Mouse (Mus musculus) forebrain, embryonic 16.5 days (tissue): ENCODE results near the gene Nabp2. TPM values are rescaled to one million over a fixed set of nuclear protein-coding genes. Genes with fewer than 3 reads are reported as not detected.
A peak's percentile ranks its signal among the peaks of the same experiment; 100 is the strongest.

ENCODE experiments used
- ATAC-seq: fragments of 200-750 bp; cut with Nextera tagmentation; 2 replicates; pipeline ENCODE4 v1.8.0; 2017; ENCODE audit warnings: mild to moderate bottlenecking, moderate library complexity
- H3K27ac ChIP-seq: fragments of 300-500 bp; sonication (generic); 2 replicates; pipeline ENCODE4 v1.5.1; 2014; ENCODE audit warnings: low read length, control low read depth
- H3K27me3 ChIP-seq: fragments of 300-500 bp; sonication (generic); replicated peaks from 2 replicates; pipeline ENCODE4 v1.6.1; 2014; ENCODE audit warnings: low read length; ENCODE audit not compliant: control insufficient read depth, insufficient read depth
- H3K36me3 ChIP-seq: fragments of 300-500 bp; sonication (generic); 2 replicates; pipeline ENCODE4 v1.6.1; 2014; ENCODE audit not compliant: control insufficient read depth, insufficient read depth
- H3K4me1 ChIP-seq: fragments of 300-500 bp; sonication (generic); replicated peaks from 2 replicates; pipeline ENCODE4 v1.6.1; 2014; ENCODE audit warnings: low read length; ENCODE audit not compliant: control insufficient read depth, insufficient read depth
- H3K4me2 ChIP-seq: fragments of 300-500 bp; sonication (generic); 2 replicates; pipeline ENCODE4 v1.6.1; 2014; ENCODE audit warnings: mild to moderate bottlenecking, low read length, control low read depth
- H3K4me3 ChIP-seq: fragments of 300-500 bp; sonication (generic); replicated peaks from 2 replicates; pipeline ENCODE4 v1.5.1; 2014; ENCODE audit warnings: mild to moderate bottlenecking, low read length, control low read depth
- H3K9ac ChIP-seq: fragments of 300-500 bp; sonication (generic); replicated peaks from 2 replicates; pipeline ENCODE4 v1.6.1; 2014; ENCODE audit warnings: low read depth, low read length, control low read depth
- H3K9me3 ChIP-seq: fragments of 300-500 bp; sonication (generic); 2 replicates; pipeline ENCODE4 v1.6.1; 2016; ENCODE audit warnings: low read length; ENCODE audit not compliant: control insufficient read depth
- WGBS: fragments of 180-500 bp; shearing (Covaris S2); extraction: QIAGEN DNeasy Blood & Tissue Kit; methylation state at CpG from one replicate; pipeline ENCODE4 v1.1.7; 2014; 5-methylcytosine and 5-hydroxymethylcytosine counted together
- polyA plus RNA-seq: library from polyadenylated mRNA; unstranded; fragments of >200 nt; fragmentation: Nextera tagmentation; extraction: Ambion mirVana; gene quantifications from 2 replicates; pipeline ENCODE4 v1.2.1, GENCODE M21; 2015

Gene Nabp2
- polyA plus RNA-seq = 139 and 147 TPM in 2 replicates

DNA sequence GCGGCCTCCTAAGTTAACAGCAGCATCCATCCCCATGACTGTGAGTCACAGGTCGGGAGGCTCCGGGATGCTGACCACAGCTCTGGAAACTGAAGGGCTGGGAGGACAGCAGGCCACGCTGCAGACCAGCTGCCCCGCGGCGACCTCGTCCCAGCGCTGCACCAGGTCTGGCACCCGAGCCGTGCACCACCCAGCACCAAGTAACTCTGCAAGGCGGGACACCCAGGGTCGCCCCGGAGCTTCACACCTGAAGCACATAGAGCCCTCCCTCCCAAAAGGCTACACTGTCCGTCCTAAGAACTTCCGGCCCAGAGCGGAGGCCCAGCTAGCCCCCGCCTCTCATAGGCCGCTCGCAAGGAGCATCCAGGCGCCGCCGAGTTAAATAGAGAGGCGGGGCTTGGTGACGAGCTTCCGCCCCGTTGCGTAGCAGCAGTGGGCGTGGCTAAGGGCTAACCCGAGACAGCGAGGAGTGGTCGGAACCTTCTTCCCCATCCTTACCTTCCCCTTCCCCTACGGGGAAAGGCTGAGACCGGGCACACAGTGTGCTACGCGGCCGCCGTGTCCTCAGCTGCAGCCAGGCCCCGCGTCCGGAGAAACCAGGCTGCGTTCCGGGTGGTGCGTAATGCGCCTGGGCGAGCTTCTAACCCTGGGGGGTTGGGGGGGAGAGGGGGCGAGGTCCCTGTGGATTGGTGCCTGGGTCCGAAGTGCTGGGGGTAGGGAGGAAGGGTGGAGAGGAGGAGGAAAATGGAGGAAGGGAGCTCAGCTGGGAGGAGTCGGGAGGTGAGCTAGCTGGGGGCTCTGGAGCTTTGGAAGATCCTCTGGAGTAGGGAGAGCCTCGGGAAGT lies at the start of gene Nabp2, which contains the start of gene Rnf41:
TSS of gene Nabp2 (minus strand) at position 282 of the 844 bp plus-strand sequence.
TSS of gene Rnf41 (plus strand) at position 447 of the 844 bp plus-strand sequence.
- Histone ChIP-seq H3K27ac (peak within 1 kb of the TSS; percentile 95), H3K4me3 (peak within 1 kb of the TSS; percentile 77), H3K4me1 (peaks cover 40% of the 10 kb centered on the region), H3K36me3 (peaks cover 12% of the 10 kb centered on the region), H3K4me2 (peak within 1 kb of the TSS; percentile 88), H3K9ac (peak within 1 kb of the TSS; percentile 79), H3K9me3 (no peaks in the 10 kb centered on the region), H3K27me3 (no peaks in the 10 kb centered on the region)
- under 1% methylated on average over 48 of the region's 50 CpGs for WGBS
- peak; percentile 86 for ATAC-seq

DNA sequence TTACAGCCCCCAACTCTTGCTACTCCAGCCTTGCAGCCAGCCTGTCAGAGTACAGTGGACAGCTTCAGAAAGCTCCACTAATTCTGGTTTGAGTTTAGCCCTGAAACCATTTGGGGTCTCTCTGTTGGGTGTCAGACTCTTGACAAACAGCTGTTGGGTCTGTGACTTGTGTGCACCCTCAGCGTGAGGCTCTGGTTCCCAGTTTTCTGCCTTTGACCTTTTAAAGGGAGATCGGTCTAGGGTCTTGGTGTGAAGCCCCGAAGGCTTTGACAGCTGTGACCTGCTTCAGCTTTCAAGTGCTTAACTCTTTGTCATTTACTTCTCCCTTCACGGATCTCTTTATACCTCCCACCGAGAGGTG lies 49.0 kb upstream of the Nabp2 start:
- no peak for ATAC-seq

DNA sequence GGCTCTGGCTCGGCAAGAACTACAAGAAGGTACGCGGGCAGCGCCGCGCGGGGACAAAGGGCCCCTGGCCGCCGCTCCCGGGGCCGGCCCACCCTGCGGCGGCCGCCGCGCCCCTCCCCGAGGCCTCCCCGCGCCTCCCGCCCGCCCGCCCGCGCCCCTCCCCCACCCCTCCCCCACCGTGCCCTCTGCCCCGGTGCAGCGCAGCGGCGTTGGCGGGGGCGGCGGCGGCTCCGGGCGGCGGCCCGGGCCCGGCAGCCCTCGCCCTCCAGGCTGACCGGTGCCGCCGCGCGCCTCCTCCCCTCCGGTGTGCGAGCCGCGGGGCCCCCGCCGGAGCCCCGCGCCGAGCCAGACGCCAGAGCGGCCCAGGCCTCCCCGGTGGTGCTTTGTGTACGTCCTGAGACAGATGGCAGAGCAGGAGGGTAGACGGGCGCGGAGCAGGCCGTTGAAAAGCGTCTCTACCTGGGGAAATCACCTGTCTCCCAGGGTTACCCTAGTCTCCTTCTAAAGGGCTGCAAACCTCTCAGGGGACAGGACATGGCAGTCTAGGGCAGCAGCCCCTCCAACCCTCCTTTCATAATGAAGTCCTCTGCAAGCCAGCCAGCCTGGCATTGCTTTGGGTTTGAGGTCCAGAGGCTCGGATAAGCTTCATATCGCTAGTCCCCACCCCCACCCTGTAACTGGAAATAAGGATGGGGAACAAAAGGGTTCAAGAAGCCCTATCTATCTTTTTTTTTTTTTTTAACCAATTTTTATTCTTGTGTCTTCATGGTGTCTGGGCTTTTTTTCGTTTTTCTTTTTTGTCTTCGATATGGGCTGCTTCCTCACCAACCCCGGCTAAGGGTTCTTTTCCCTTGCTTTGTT lies 48.3 kb upstream of the Nabp2 start:
- Histone ChIP-seq H3K4me3 (peak overlapping the region; percentile 86), H3K27me3 (no peaks in the 10 kb centered on the region), H3K27ac (peak overlapping the region; percentile 95), H3K4me2 (peak overlapping the region; percentile 94), H3K9ac (peak overlapping the region; percentile 95), H3K4me1 (peaks cover 10% of the 10 kb centered on the region), H3K36me3 (peaks cover 18% of the 10 kb centered on the region), H3K9me3 (no peaks in the 10 kb centered on the region)
- under 1% methylated on average over 26 of the region's 67 CpGs for WGBS
- peak; percentile 51 for ATAC-seq

More for the DNA sequence above, 49.0 kb upstream of the Nabp2 start:
- peak overlapping the region; percentile 95 for H3K27ac ChIP-seq
- H3K4me3 ChIP-seq = peak overlapping the region; percentile 86
- no peaks in the 10 kb centered on the region for H3K9me3 ChIP-seq
- no peaks in the 10 kb centered on the region for H3K27me3 ChIP-seq
- H3K36me3 ChIP-seq = peaks cover 22% of the 10 kb centered on the region
- H3K4me2 ChIP-seq = peak overlapping the region; percentile 94
- peak overlapping the region; percentile 95 for H3K9ac ChIP-seq
- WGBS = 0% methylated on average over 5 of the region's 5 CpGs
- H3K4me1 ChIP-seq = peaks cover 10% of the 10 kb centered on the region

DNA sequence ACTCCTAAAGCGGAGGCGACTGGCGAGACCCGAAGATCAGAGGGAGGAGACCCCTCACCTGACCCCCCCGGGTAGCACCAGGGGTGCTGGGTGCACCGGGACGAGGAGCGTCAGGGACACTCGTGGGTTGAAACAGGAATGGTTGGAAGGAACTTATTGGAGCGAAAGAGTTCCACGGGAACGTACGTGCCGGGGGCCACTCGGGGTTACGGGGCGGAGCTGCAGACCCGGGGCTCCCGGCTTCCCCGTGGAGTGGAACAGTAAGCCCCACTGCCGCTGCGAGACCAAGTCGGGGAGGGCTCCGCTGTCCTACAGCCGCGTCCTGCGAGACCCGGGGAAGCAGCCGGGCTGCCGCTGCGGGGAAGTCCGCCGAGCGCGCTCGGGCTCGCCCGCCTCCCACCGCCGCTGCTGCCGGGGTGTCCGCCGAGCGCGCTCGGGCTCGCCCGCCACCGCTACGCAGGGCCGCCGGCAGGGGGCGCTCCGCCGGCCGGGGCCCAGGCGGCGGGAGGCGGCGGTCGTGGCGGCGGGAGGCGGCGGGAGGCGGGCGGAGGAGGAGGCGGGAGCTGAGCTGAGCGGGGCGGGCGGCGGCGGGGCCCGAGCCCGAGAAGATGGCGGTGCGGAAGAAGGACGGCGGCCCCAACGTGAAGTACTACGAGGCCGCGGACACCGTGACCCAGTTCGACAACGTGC lies 47.6 kb upstream of the Nabp2 start, which contains the start of gene Smarcc2:
TSS of gene Smarcc2 (plus strand) at position 530 of the 690 bp plus-strand sequence.
- under 1% methylated on average over 75 of the region's 86 CpGs for WGBS
- ATAC-seq = peak; percentile 76
- peak within 1 kb of the TSS; percentile 95 for H3K9ac ChIP-seq
- H3K4me1 ChIP-seq = peaks cover 10% of the 10 kb centered on the region
- H3K27me3 ChIP-seq = no peaks in the 10 kb centered on the region
- peak within 1 kb of the TSS; percentile 86 for H3K4me3 ChIP-seq
- peak within 1 kb of the TSS; percentile 94 for H3K4me2 ChIP-seq
- no peaks in the 10 kb centered on the region for H3K9me3 ChIP-seq
- H3K36me3 ChIP-seq = peaks cover 12% of the 10 kb centered on the region
- peak within 1 kb of the TSS; percentile 95 for H3K27ac ChIP-seq

GRCm38 (mm10) chr10:128458348-128458718 lies 47.0 kb upstream of the Nabp2 start:
- Histone ChIP-seq H3K9me3 (no peaks in the 10 kb centered on the region), H3K4me2 (peak overlapping the region; percentile 59), H3K27me3 (no peaks in the 10 kb centered on the region), H3K27ac (peak overlapping the region; percentile 95), H3K4me1 (peaks cover 10% of the 10 kb centered on the region), H3K4me3 (peak overlapping the region; percentile 86), H3K36me3 (peaks cover 9% of the 10 kb centered on the region), H3K9ac (peak overlapping the region; percentile 95)
- under 1% methylated on average over 29 of the region's 29 CpGs for WGBS
- peak; percentile 54 for ATAC-seq

- H3K27ac ChIP-seq = no peak overlapping the region
- 87% methylated on average over 6 of the region's 6 CpGs for WGBS
- H3K9me3 ChIP-seq = no peaks in the 10 kb centered on the region
- no peaks in the 10 kb centered on the region for H3K27me3 ChIP-seq
- no peak overlapping the region for H3K9ac ChIP-seq
- H3K4me3 ChIP-seq = no peak overlapping the region
- H3K36me3 ChIP-seq = peaks cover 3% of the 10 kb centered on the region
- H3K4me1 ChIP-seq = peaks cover 10% of the 10 kb centered on the region
- H3K4me2 ChIP-seq = no peak overlapping the region
- ATAC-seq = no peak
Observed at GRCm38 (mm10) chr10:128457676-128458075, 46.4 kb upstream of the Nabp2 start.

- peak; percentile 16; the same call in 1 of the 2 replicates for ATAC-seq
- 4% methylated on average over 6 of the region's 6 CpGs for WGBS
- H3K9me3 ChIP-seq = no peaks in the 10 kb centered on the region
- H3K36me3 ChIP-seq = no peaks in the 10 kb centered on the region
- no peak overlapping the region for H3K9ac ChIP-seq
- H3K27ac ChIP-seq = no peak overlapping the region
- H3K27me3 ChIP-seq = no peaks in the 10 kb centered on the region
- H3K4me3 ChIP-seq = no peak overlapping the region
- H3K4me1 ChIP-seq = no peaks in the 10 kb centered on the region; the same call in 1 of the 2 replicates
- H3K4me2 ChIP-seq = peak overlapping the region; percentile 20; the same call in 1 of the 2 replicates
Observed at GRCm38 (mm10) chr10:128455280-128455679, 44.0 kb upstream of the Nabp2 start.

DNA sequence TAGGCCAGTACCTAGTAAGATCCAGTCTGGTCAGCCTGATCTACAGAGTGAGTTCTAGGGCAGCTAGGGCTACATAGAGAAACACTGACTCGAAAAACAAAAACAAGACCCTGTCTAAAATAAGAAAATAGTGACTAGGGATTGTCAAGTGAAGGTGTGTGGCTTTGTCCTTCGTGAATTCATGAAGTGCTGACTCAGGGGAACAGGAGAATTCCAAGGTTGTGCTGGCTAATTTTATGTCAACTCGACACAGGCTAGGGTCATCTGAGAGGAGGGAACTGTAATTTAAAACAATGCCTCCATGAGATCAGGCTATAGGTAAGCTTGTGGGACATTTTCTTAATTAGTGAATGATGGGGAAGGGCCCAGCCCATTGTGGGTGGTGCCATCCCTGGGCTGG lies 43.2 kb upstream of the Nabp2 start:
- H3K4me3 ChIP-seq = no peak overlapping the region
- WGBS = 79% methylated on average over 3 of the region's 3 CpGs
- no peaks in the 10 kb centered on the region for H3K27me3 ChIP-seq
- no peak overlapping the region for H3K4me2 ChIP-seq
- ATAC-seq = no peak
- no peaks in the 10 kb centered on the region for H3K4me1 ChIP-seq
- no peak overlapping the region for H3K27ac ChIP-seq
- H3K36me3 ChIP-seq = no peaks in the 10 kb centered on the region
- H3K9ac ChIP-seq = no peak overlapping the region
- H3K9me3 ChIP-seq = no peaks in the 10 kb centered on the region
